Comparison of ENCODE assay signal across 9 mouse cellular contexts in the genomic region with DNA sequence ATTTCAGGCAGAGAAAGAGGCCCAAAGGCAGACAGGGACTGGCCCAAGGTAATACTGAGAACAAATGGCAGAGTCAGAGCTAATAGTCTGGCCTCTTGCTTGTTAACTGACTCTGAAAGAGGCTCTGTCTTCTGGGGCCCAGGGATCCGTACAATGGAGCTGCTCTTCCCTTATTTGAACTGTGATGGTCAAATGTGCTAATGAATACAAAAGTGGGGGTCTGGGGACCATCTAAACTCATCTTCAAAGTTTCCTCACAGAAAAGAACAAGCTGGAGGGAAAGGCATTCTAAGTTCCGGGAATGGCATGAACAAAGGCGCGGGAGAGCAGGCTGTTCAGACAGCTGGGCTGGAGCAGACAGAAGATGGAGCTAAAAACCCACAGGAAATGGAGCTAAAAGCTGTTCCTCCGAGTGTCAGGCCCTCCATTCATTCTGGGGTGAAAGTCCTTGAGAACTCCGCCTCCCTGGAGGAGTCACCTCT. TPM values are rescaled to one million over a fixed set of nuclear protein-coding genes. Genes with fewer than 3 reads are reported as not detected.
DNase-seq lines count a peak whose midpoint lies in the region; ATAC-seq and TF ChIP-seq lines count a peak whose summit lies in the region.
"Had no signal": no experiment of that assay in that cellular context is flagged by ENCODE, and none has a peak within 500 bp of the region (broad histone marks: within the 10 kb centered on the region; RNA-seq: fewer than 3 reads in every experiment).

No protein-coding gene starts in this region.

- H3K4me2 ChIP-seq in forebrain, embryonic 11.5 days (ENCODE audit: low read depth, low read length, severe bottlenecking) = no peak overlapping the region
- no peak overlapping the region for H3K4me2 ChIP-seq in neural tube, embryonic 14.5 days (ENCODE audit: low read depth, low read length)

- no peak overlapping the region for H3K9ac ChIP-seq in forebrain, embryonic 11.5 days (ENCODE audit: low read length)
- no peak overlapping the region for H3K9ac ChIP-seq in neural tube, embryonic 14.5 days (replicated peaks; ENCODE audit: low read depth, low read length)

- H3K36me3 ChIP-seq in forebrain, embryonic 11.5 days (ENCODE audit: control insufficient read depth, insufficient read depth, low read length) = no peaks in the 10 kb centered on the region
- H3K36me3 ChIP-seq in neural tube, embryonic 14.5 days (ENCODE audit: control insufficient read depth, insufficient read depth, low read length) = no peaks in the 10 kb centered on the region
- H3K36me3 ChIP-seq: G1E had no signal

- intact Hi-C loops in gastrocnemius, adult 2 months (cut with DNase I) = no loop called here

- peak; percentile 11; the same call in 1 of the 2 replicates for TF ChIP-seq CTCF in gastrocnemius, adult 2 months (IDR thresholded peaks at IDR 0.05)

- H3K4me1 ChIP-seq in forebrain, embryonic 11.5 days (replicated peaks; ENCODE audit: control insufficient read depth, insufficient read depth, low read length) = no peaks in the 10 kb centered on the region
- no peaks in the 10 kb centered on the region for H3K4me1 ChIP-seq in neural tube, embryonic 14.5 days (ENCODE audit: control insufficient read depth, insufficient read depth, low read length)

- peak; percentile 60; the same call in 1 of the 2 replicates for ATAC-seq in forebrain, embryonic 11.5 days (replicated peaks; ENCODE audit: low FRiP score)
- ATAC-seq in neural tube, embryonic 14.5 days (ENCODE audit: low read depth) = peak; percentile 70

- H3K9me3 ChIP-seq in forebrain, embryonic 11.5 days (ENCODE audit: control insufficient read depth, low read length) = no peaks in the 10 kb centered on the region; the same call in 1 of the 2 replicates
- no peaks in the 10 kb centered on the region for H3K9me3 ChIP-seq in neural tube, embryonic 14.5 days (ENCODE audit: control insufficient read depth, low read length)
- H3K9me3 ChIP-seq: G1E had no signal

- WGBS in forebrain, embryonic 11.5 days = 63% methylated on average over 6 of the region's 6 CpGs
- WGBS in neural tube, embryonic 14.5 days = 45% methylated on average over 6 of the region's 6 CpGs

- H3K27ac ChIP-seq in gastrocnemius, adult 2 months = peak overlapping the region; percentile 28
- peak overlapping the region; percentile 81 for H3K27ac ChIP-seq in forebrain, embryonic 11.5 days (ENCODE audit: low read depth, low read length)
- peak overlapping the region; percentile 86 for H3K27ac ChIP-seq in neural tube, embryonic 14.5 days (ENCODE audit: low read depth, low read length)

- no peak overlapping the region for H3K4me3 ChIP-seq in gastrocnemius, adult 2 months
- no peak overlapping the region for H3K4me3 ChIP-seq in forebrain, embryonic 11.5 days (ENCODE audit: low read depth, low read length)
- no peak overlapping the region for H3K4me3 ChIP-seq in neural tube, embryonic 14.5 days (ENCODE audit: low read depth, low read length)

- no peaks in the 10 kb centered on the region for H3K27me3 ChIP-seq in forebrain, embryonic 11.5 days (ENCODE audit: control insufficient read depth, insufficient read depth, low read length)
- no peaks in the 10 kb centered on the region for H3K27me3 ChIP-seq in neural tube, embryonic 14.5 days (ENCODE audit: control insufficient read depth, insufficient read depth, low read length)

- no peak for DNase-seq in gastrocnemius, adult 2 months
- no peak for DNase-seq in gastrocnemius, adult 8-10 months (ENCODE audit: low spot score in 2 of 2)
- DNase-seq in 3134 (ENCODE audit: extremely low read depth, insufficient read length, low spot score) = peak; percentile 29
- no peak for DNase-seq in forebrain, embryonic 11.5 days (ENCODE audit: low spot score)
- peak; percentile 30 to 62 for DNase-seq in kidney, postnatal 25 days
- no peak for DNase-seq in Muller cell, postnatal 12 days (ENCODE audit: inconsistent ontology term)
- no peak for DNase-seq in cerebellum, postnatal 4 days (ENCODE audit: low spot score in 2 of 2)

RNA-seq across cellular contexts. Expression of gene Kctd14, which starts 4.0 kb away (rescaled TPM):
- under 1 TPM in 1 of 2 experiments, not detected in 1; 0.11 TPM for total RNA-seq in gastrocnemius, adult 2 months (2021)
- under 1 TPM in 1 of 4 experiments, not detected in 3; 0.17 TPM for total RNA-seq in gastrocnemius, adult 8-10 months (2022)
- 0.87 and 1.3 TPM in 2 replicates for polyA plus RNA-seq in forebrain, embryonic 11.5 days (2014; fragmentation: Nextera tagmentation; extraction: Ambion mirVana)
- polyA plus RNA-seq in neural tube, embryonic 14.5 days (2014; fragmentation: Nextera tagmentation; extraction: Ambion mirVana) = 2.1 and 2.5 TPM in 2 replicates
- polyA plus RNA-seq: G1E had no signal

RNA-seq across cellular contexts. Expression of gene Thrsp, which starts 29.6 kb away (rescaled TPM):
- total RNA-seq in gastrocnemius, adult 2 months (2021) = 10 to 100 TPM; 18.0 to 20.7 TPM
- 10 to 100 TPM in 3 of 4 experiments, 1 to 10 TPM in 1; 9.5 to 19.3 (median 15.2) TPM for total RNA-seq in gastrocnemius, adult 8-10 months (2022)
- polyA plus RNA-seq in forebrain, embryonic 11.5 days (2014; fragmentation: Nextera tagmentation; extraction: Ambion mirVana) = 0.28 TPM in 1 of 2 replicates, not detected in the other
- polyA plus RNA-seq in neural tube, embryonic 14.5 days (2014; fragmentation: Nextera tagmentation; extraction: Ambion mirVana) = 1.3 and 1.4 TPM in 2 replicates
- polyA plus RNA-seq: G1E had no signal

RNA-seq across cellular contexts. Expression of gene Ints4, which starts 33.7 kb away (rescaled TPM):
- total RNA-seq in gastrocnemius, adult 2 months (2021) = 10 to 100 TPM; 26.6 to 29.7 TPM
- total RNA-seq in gastrocnemius, adult 8-10 months (2022) = 10 to 100 TPM; 24.8 to 29.8 (median 25.7) TPM
- polyA plus RNA-seq in forebrain, embryonic 11.5 days (2014; fragmentation: Nextera tagmentation; extraction: Ambion mirVana) = 63.4 and 71.5 TPM in 2 replicates
- 45.7 and 50.1 TPM in 2 replicates for polyA plus RNA-seq in neural tube, embryonic 14.5 days (2014; fragmentation: Nextera tagmentation; extraction: Ambion mirVana)

RNA-seq across cellular contexts. Expression of gene Ndufc2, which starts 47.3 kb away (rescaled TPM):
- 100 to 1,000 TPM; 254 to 341 TPM for total RNA-seq in gastrocnemius, adult 2 months (2021)
- total RNA-seq in gastrocnemius, adult 8-10 months (2022) = 100 to 1,000 TPM; 261 to 279 (median 268) TPM
- 307 and 339 TPM in 2 replicates for polyA plus RNA-seq in forebrain, embryonic 11.5 days (2014; fragmentation: Nextera tagmentation; extraction: Ambion mirVana)
- 490 and 530 TPM in 2 replicates for polyA plus RNA-seq in neural tube, embryonic 14.5 days (2014; fragmentation: Nextera tagmentation; extraction: Ambion mirVana)

Comparison
In these comparisons a context has a peak if more than half of its experiments do, and no peak if none do; other contexts are left out.
1. DNase-seq: peak in 3134 (single experiment) and kidney, postnatal 25 days (2 of 2); none in gastrocnemius, adult 2 months (single experiment), gastrocnemius, adult 8-10 months (0 of 2), forebrain, embryonic 11.5 days (single experiment), Muller cell, postnatal 12 days (single experiment) and cerebellum, postnatal 4 days (0 of 2).
2. H3K27ac ChIP-seq: peak in every context shown above with its lines; median percentile 86 in neural tube, embryonic 14.5 days; 81 in forebrain, embryonic 11.5 days; 28 in gastrocnemius, adult 2 months.